Mouse (Mus musculus) intestine, embryonic 14.5 days (tissue): ENCODE data around the gene Lonrf3. TPM values are rescaled to one million over a fixed set of nuclear protein-coding genes. Genes with fewer than 3 reads are reported as not detected.
A peak's percentile ranks its signal among the peaks of the same experiment; 100 is the strongest.

Experiments
- ATAC-seq: fragments of 200-750 bp; cut with Nextera tagmentation; replicated peaks from 2 replicates; pipeline ENCODE4 v1.8.0; 2017; ENCODE audit warnings: low read depth, moderate number of reproducible peaks, moderate TSS enrichment, moderate library complexity; ENCODE audit not compliant: low FRiP score, low TSS enrichment
- DNase-seq: peaks from one replicate; pipeline ENCODE4 v3.0.0-alpha.2; 2018; ENCODE audit warnings: low spot score
- H3K27ac ChIP-seq: fragments of 300-500 bp; sonication (generic); 2 replicates; pipeline ENCODE4 v1.5.1; 2014; ENCODE audit warnings: low read depth, mild to moderate bottlenecking, control low read depth
- H3K27me3 ChIP-seq: fragments of 300-500 bp; sonication (generic); replicated peaks from 2 replicates; pipeline ENCODE4 v1.6.1; 2014; ENCODE audit warnings: low read length, control low read depth; ENCODE audit not compliant: control insufficient read depth, insufficient read depth
- H3K36me3 ChIP-seq: fragments of 300-500 bp; sonication (generic); 2 replicates; pipeline ENCODE4 v1.6.1; 2014; ENCODE audit warnings: low read length, control low read depth; ENCODE audit not compliant: control insufficient read depth, insufficient read depth
- H3K4me1 ChIP-seq: fragments of 300-500 bp; sonication (generic); replicated peaks from 2 replicates; pipeline ENCODE4 v1.6.1; 2014; ENCODE audit warnings: low read length, control low read depth, mixed read lengths; ENCODE audit not compliant: control insufficient read depth, insufficient read depth
- H3K4me2 ChIP-seq: fragments of 300-500 bp; sonication (generic); 2 replicates; pipeline ENCODE4 v1.6.1; 2014; ENCODE audit warnings: low read length
- H3K4me3 ChIP-seq: fragments of 300-500 bp; sonication (generic); 2 replicates; pipeline ENCODE4 v1.5.1; 2014; ENCODE audit warnings: low read depth, low read length, control low read depth, mixed read lengths
- H3K9ac ChIP-seq: fragments of 300-500 bp; sonication (generic); 2 replicates; pipeline ENCODE4 v1.6.1; 2014; ENCODE audit warnings: mild to moderate bottlenecking, low read length
- H3K9me3 ChIP-seq: fragments of 300-500 bp; sonication (generic); 2 replicates; pipeline ENCODE4 v1.6.1; 2016; ENCODE audit warnings: low read length, control low read depth; ENCODE audit not compliant: control insufficient read depth
- WGBS: fragments of 180-500 bp; shearing (Covaris S2); extraction: QIAGEN DNeasy Blood & Tissue Kit; methylation state at CpG from one replicate; pipeline ENCODE4 v1.1.7; 2014; 5-methylcytosine and 5-hydroxymethylcytosine counted together
- polyA plus RNA-seq: library from polyadenylated mRNA; unstranded; fragments of >200 nt; fragmentation: Nextera tagmentation; extraction: Ambion mirVana; gene quantifications from 2 replicates; pipeline ENCODE4 v1.2.1, GENCODE M21; 2014

The Lonrf3 gene
- polyA plus RNA-seq = 0.58 and 0.91 TPM in 2 replicates

- Histone ChIP-seq H3K4me1 (no peaks in the 10 kb centered on the region), H3K4me2 (peak within 1 kb of the TSS; percentile 68), H3K27ac (no peak within 1 kb of the TSS), H3K36me3 (no peaks in the 10 kb centered on the region), H3K9ac (no peak within 1 kb of the TSS), H3K9me3 (no peaks in the 10 kb centered on the region), H3K4me3 (peak within 1 kb of the TSS; percentile 36), H3K27me3 (peaks cover 38% of the 10 kb centered on the region)
- 18% methylated on average over 65 of the region's 68 CpGs for WGBS
- ATAC-seq (peak; percentile 75; the same call in 1 of the 2 replicates), DNase-seq (peak; percentile 68)
These were observed at the start of gene Lonrf3 for GRCm38 (mm10) chrX:36328271-36329039. Lonrf3 (plus strand) TSS chrX:36328353.

GRCm38 (mm10) chrX:36278750-36279149, 49.4 kb upstream of the Lonrf3 start:
- H3K9ac ChIP-seq = no peak overlapping the region
- H3K27me3 ChIP-seq = no peaks in the 10 kb centered on the region
- no peaks in the 10 kb centered on the region for H3K4me1 ChIP-seq
- no peaks in the 10 kb centered on the region for H3K36me3 ChIP-seq
- no peak overlapping the region for H3K27ac ChIP-seq
- H3K4me2 ChIP-seq = no peak overlapping the region
- H3K4me3 ChIP-seq = no peak overlapping the region
- 58% methylated on average over 1 of the region's 1 CpGs for WGBS
- DNase-seq (no peak), ATAC-seq (no peak)
- H3K9me3 ChIP-seq = no peaks in the 10 kb centered on the region

GRCm38 (mm10) chrX:36311420-36311819, 16.7 kb upstream of the Lonrf3 start:
- Histone ChIP-seq H3K4me2 (no peak overlapping the region), H3K4me1 (no peaks in the 10 kb centered on the region), H3K27me3 (no peaks in the 10 kb centered on the region), H3K27ac (no peak overlapping the region), H3K4me3 (no peak overlapping the region), H3K9me3 (no peaks in the 10 kb centered on the region), H3K36me3 (no peaks in the 10 kb centered on the region), H3K9ac (no peak overlapping the region)
- ATAC-seq (no peak), DNase-seq (no peak)
- WGBS = 78% methylated on average over 3 of the region's 3 CpGs

GRCm38 (mm10) chrX:36327491-36328255, 480 bp upstream of the Lonrf3 start:
- WGBS = 16% methylated on average over 20 of the region's 20 CpGs
- no peak overlapping the region for H3K27ac ChIP-seq
- H3K4me1 ChIP-seq = no peaks in the 10 kb centered on the region
- DNase-seq = peak; percentile 62
- no peak for ATAC-seq
- H3K9ac ChIP-seq = no peak overlapping the region
- peaks cover 38% of the 10 kb centered on the region for H3K27me3 ChIP-seq
- H3K9me3 ChIP-seq = no peaks in the 10 kb centered on the region
- H3K36me3 ChIP-seq = no peaks in the 10 kb centered on the region
- peak overlapping the region; percentile 68 for H3K4me2 ChIP-seq
- peak overlapping the region; percentile 36 for H3K4me3 ChIP-seq

- DNase-seq (no peak), ATAC-seq (peak; percentile 44; the same call in 1 of the 2 replicates)
- Histone ChIP-seq H3K27me3 (peaks cover 38% of the 10 kb centered on the region), H3K4me1 (no peaks in the 10 kb centered on the region), H3K36me3 (no peaks in the 10 kb centered on the region), H3K9ac (no peak overlapping the region), H3K27ac (no peak overlapping the region), H3K4me2 (peak overlapping the region; percentile 68), H3K4me3 (peak overlapping the region; percentile 36), H3K9me3 (no peaks in the 10 kb centered on the region)
- WGBS = 18% methylated on average over 13 of the region's 66 CpGs
These were observed 992 bp downstream of the Lonrf3 start for GRCm38 (mm10) chrX:36329040-36329649.

- peak; percentile 60 for DNase-seq
- H3K4me2 ChIP-seq = peak overlapping the region; percentile 68
- H3K9ac ChIP-seq = no peak overlapping the region
- no peak overlapping the region for H3K27ac ChIP-seq
- 22% methylated on average over 35 of the region's 44 CpGs for WGBS
- no peaks in the 10 kb centered on the region for H3K36me3 ChIP-seq
- peak overlapping the region; percentile 36 for H3K4me3 ChIP-seq
- peak; percentile 75 for ATAC-seq
- peaks cover 38% of the 10 kb centered on the region for H3K27me3 ChIP-seq
- no peaks in the 10 kb centered on the region for H3K4me1 ChIP-seq
- no peaks in the 10 kb centered on the region for H3K9me3 ChIP-seq
These were observed 1.8 kb downstream of the Lonrf3 start for GRCm38 (mm10) chrX:36329849-36330411.

GRCm38 (mm10) chrX:36352446-36352845, 24.3 kb downstream of the Lonrf3 start:
- H3K36me3 ChIP-seq = no peaks in the 10 kb centered on the region
- H3K9me3 ChIP-seq = no peaks in the 10 kb centered on the region
- no peak overlapping the region for H3K4me2 ChIP-seq
- ATAC-seq (no peak), DNase-seq (no peak)
- WGBS = 67% methylated on average over 3 of the region's 3 CpGs
- no peak overlapping the region for H3K4me3 ChIP-seq
- H3K27me3 ChIP-seq = no peaks in the 10 kb centered on the region
- H3K27ac ChIP-seq = no peak overlapping the region
- no peak overlapping the region for H3K9ac ChIP-seq
- H3K4me1 ChIP-seq = no peaks in the 10 kb centered on the region

GRCm38 (mm10) chrX:36385340-36385739, 57.2 kb downstream of the Lonrf3 start:
- no peaks in the 10 kb centered on the region for H3K9me3 ChIP-seq
- no peak overlapping the region for H3K27ac ChIP-seq
- H3K4me1 ChIP-seq = no peaks in the 10 kb centered on the region
- H3K4me3 ChIP-seq = no peak overlapping the region
- H3K36me3 ChIP-seq = no peaks in the 10 kb centered on the region
- DNase-seq = no peak
- H3K27me3 ChIP-seq = no peaks in the 10 kb centered on the region
- ATAC-seq = no peak
- no peak overlapping the region for H3K9ac ChIP-seq
- no peak overlapping the region for H3K4me2 ChIP-seq
